Mouse (Mus musculus): ENCODE data around the gene Wdr1.

DNA sequence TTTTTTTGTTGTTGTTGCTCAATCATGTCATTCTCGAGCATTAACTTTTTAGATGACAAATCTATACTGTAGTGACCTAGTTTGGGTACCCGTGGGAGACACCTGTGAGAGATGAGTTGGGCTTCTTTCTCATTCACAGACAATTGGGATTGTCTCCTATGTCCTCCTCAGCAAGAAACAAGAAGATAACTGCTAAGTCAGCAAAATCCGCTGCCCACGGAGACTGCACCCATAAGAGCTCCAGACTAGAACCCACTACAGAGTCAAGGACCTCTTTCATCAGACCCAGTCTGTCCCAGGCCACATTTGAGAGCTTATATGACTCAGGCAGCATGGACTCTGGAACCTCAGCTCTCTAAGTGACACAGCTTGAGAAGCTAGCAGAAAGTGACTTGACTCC, 73.3 kb downstream of the Wdr1 start:
- TF ChIP-seq GATA1 (IDR thresholded peaks at IDR 0.05; ENCODE audit: borderline replicate concordance, low read length), result no peak
- no peak for TF ChIP-seq FLI1 (IDR thresholded peaks at IDR 0.05; ENCODE audit: low read length)
